Mouse (Mus musculus) ovary, postnatal 36 days (tissue): ENCODE measurements around the gene Rtraf.
"Not testable (repeated sequence)": the region's sequence is repeated elsewhere in the genome, so short reads cannot be mapped to it uniquely, and the experiment has no call there.

Source experiments
- DNase-seq: peaks from one replicate; pipeline ENCODE4 v3.0.0; 2022; ENCODE audit warnings: low spot score, mixed read lengths

Gene Rtraf

GRCm38 (mm10) chr14:19823321-19824142 lies at the start of gene Rtraf:
Gene Rtraf (minus strand): TSS chr14:19823824.
- DNase-seq = peak; percentile 92

DNA sequence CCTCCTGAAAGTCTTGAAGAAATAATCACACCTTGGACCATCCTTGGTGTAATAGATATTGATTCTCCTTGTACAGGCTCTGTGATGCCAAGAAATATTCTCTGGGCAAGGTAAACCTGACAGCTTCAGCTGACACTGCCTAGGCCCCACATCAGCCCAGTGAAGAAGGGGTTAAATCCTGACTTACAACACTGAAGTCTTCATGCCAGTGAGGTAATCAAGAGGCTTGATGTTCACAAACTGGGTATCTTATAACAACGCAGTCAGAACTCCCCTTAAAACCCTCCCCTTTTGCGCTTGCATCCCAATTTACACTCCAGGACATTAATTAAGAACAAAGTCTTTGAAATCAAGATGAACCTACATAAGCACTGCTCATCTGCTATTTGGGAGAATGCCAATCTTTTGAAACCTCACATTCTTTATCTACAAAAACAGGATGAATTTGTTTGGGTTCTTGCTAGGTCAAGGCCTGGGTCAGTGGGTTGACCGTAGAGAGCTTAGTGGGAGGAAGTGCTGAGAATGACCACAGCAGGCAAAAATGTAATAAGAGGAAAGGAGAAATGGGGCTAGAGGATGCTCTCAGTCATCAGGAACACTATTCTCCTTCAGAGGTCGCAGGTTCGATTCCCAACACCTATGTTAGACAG lies 43.8 kb upstream of the Rtraf start:
- DNase-seq = no peak

GRCm38 (mm10) chr14:19865121-19865520 lies 41.5 kb upstream of the Rtraf start:
- DNase-seq = not testable (repeated sequence)

GRCm38 (mm10) chr14:19861311-19862080 lies 37.9 kb upstream of the Rtraf start:
- no peak for DNase-seq

DNA sequence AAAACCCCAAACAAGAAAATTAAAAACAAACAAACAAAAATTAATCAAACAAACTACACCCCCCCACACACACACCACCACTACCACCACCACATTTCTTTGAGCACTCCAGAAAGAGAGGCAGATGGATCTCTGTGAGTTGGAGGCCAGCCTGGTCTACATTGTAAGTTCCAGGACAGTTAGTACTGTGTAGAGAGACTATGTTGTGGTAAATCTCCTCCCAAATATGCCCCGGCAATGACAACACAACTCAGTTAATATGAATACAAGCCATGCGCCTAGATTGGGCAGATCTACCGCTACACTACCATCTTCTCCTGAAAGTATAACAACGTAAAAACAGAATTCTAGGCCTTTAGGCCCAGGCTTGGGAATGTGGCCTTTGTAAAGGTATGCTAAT lies 36.7 kb upstream of the Rtraf start:
- no peak for DNase-seq

- DNase-seq = no peak
Observed at GRCm38 (mm10) chr14:19858808-19859776, 35.5 kb upstream of the Rtraf start.

DNA sequence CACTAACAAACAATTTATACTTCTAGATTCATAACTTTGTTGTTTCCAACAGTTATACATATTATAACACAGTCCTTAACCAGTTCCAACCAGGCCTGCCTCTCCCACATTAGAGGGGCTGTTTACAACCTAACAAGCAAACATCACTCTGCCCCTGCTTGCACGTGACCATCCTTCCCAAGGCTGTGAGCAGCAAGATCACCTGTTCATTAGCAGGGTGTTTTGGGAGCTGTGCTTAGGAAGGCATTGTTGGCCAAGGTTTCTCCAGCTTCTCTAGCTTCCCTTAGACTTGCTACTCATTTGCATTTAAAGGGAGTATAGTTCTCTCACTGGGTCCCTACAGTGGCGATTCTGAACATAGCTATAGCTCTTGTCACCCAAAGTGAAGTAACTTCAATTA lies 34.7 kb upstream of the Rtraf start:
- DNase-seq = no peak

- DNase-seq = no peak
Observed at GRCm38 (mm10) chr14:19853471-19853870, 29.8 kb upstream of the Rtraf start.

DNA sequence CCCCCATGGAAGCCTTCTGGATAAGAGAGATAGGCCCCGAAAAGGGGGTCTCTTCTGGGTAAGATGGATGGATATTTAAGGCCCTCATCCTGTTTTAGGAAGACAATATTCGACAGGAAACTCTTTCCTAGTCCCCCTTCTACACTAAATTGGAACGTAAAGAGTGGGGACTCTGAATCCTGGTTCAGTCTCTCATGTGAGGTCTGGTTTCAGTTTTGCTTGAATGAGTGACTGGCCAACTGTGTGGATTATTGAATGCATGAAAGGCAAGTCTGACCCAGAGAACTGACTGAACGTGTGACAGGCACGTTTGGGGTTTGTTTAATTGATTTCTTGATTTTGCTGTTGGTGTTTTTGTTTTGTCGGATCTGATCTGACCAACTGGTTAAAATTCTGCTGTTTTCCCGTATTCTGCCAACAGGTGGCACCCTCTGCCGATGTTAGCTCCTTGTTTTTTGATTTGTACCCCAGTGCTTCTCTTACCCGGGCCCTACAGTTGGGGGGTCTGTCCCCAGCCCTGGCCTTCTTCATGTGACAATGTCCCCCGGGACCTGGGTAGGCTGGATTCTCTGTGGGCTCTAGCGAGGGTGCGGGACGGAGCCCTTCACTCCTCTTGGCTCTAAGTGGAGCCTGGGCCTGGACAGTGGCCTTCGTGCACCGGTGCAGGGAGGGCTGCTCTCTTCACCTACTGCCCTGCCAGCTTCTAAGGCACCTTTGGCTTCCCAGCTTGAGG lies 16.1 kb upstream of the Rtraf start:
- DNase-seq = peak; percentile 28

- DNase-seq = no peak
Observed at GRCm38 (mm10) chr14:19836289-19836688, 12.7 kb upstream of the Rtraf start.

DNA sequence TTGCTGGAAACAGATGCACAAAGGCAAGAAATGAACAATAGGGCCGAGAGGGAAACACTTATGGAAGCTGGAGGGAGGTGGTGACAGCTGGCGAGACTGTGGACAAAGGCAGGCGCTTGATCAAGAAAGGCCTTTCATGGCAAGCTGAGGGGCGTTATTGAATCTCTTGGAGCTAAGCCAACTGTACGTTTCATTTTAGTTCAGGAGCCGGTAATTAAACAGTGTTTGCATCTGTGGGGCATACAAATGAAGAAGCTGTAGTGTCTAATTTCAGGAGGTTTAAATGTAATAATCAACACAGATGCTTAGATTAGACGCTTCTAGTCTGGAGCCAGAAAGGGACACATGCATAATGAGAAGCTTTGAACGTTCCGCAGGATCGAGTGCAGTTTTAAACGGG lies 1.9 kb upstream of the Rtraf start:
- DNase-seq = no peak

- DNase-seq = no peak
Observed at GRCm38 (mm10) chr14:19821686-19822085, 1.9 kb downstream of the Rtraf start.

- DNase-seq = peak; percentile 66
Observed at GRCm38 (mm10) chr14:19817949-19818348, 5.7 kb downstream of the Rtraf start.

GRCm38 (mm10) chr14:19813061-19813460 lies 10.6 kb downstream of the Rtraf start:
- DNase-seq = no peak

- DNase-seq = no peak
Observed at GRCm38 (mm10) chr14:19809934-19810333, 13.7 kb downstream of the Rtraf start.

DNA sequence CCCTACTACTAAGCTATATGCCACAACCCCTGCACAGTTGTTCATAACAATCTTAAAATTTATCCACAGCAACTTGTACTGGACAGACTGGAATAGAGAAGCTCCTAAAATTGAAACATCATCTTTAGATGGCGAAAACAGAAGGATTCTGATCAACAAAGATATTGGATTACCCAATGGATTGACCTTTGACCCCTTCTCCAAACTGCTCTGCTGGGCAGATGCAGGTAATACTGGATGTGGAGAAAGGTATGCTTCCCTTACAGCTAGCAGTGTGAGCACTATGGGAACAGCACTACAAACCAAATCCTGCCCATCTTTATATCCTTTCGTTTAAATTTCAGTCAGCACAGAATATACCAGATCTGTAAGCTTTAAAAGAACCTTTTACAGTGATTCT lies 15.8 kb downstream of the Rtraf start:
- no peak for DNase-seq

DNA sequence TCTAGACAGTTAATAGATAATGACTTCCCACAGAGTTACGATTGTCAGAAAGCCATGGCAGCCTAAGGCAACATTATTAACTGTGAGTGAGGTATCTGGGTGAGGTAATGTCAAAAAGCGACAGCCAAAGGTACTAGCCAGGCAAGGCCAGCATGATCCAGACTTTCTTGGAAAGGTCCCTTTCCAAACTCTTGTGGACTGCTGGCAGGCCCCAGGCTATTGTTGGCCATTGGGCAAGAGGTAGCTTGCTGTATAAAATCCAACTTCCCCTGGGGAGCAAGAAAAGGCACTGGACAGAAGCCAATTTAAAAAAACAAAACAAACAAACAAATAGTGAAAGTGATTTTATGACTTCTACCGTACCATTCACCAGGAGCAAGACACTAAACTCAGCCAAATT lies 16.3 kb downstream of the Rtraf start:
- no peak for DNase-seq

DNA sequence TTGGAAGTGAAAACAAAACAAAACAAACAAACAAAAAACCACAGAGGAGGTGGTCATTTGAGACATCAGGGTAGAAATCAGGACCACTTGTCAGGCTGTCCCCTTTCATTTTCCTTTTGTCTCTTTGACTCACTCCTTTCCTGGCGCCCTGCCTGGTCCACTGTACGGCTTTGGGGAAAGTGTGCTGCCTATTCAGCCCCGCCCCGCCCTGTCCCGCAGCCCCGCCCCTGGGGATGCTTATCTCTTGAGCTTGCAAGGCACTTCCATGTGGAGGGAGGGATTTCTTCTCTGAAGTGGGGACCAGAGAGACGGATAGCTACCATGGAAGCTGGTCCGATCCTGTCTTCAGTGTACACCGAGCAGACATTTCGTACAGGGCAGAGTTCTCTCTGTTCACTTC lies 20.0 kb downstream of the Rtraf start:
- DNase-seq = no peak

GRCm38 (mm10) chr14:19803222-19803621 lies 20.4 kb downstream of the Rtraf start:
- DNase-seq = no peak

DNA sequence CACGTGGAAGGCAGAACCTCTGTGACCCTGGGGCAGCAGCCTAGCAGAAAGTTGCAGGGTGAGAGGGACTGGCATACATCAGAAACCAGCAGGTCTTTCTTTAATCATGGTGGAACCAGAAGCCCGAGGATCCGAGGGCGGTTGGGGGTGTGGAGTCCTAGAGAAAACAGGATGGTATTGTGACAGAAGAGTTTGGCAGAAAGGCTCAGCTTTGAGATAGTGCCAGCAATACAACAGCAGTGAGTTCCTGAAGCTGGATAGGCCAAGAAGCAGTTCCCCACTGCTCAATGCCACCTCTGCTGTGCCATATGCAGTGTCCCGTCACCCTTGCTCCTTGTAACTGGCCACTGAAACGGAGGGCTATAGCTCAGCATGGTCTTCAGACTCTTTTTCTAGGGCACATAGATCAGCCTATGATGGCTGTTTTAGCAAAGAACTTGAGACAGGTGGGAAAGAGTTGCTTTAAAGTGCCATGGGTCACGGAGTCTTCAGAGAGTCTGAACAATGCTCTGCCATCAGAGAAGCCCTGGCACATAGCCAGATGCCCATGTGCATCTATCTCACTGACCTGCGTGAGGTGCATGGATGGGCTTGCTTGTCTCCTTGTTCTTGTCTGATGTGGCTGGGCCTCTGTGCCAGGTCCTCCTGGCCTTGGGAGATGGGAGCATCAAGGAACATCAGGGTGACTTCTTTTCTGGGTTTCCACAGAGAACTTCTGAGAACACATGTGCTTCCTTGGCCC lies 22.0 kb downstream of the Rtraf start:
- no peak for DNase-seq
